35 mouse cellular contexts compared by ENCODE assay signal in genomic region chr19:10783168-10783567, GRCm38 (mm10). TPM values are rescaled to one million over a fixed set of nuclear protein-coding genes. Genes with fewer than 3 reads are reported as not detected.
A peak's percentile ranks its signal among the peaks of the same experiment; 100 is the strongest.
DNase-seq lines count a peak whose midpoint lies in the region; ATAC-seq and TF ChIP-seq lines count a peak whose summit lies in the region.
"Had no signal": no experiment of that assay in that cellular context is flagged by ENCODE, and none has a peak within 500 bp of the region (broad histone marks: within the 10 kb centered on the region; RNA-seq: fewer than 3 reads in every experiment).

No protein-coding gene starts in this region.

- TF ChIP-seq CTCF in embryonic fibroblast, embryonic 13.5 days (IDR thresholded peaks at IDR 0.05; ENCODE audit: borderline replicate concordance, insufficient read depth, low read length): no peak

- H3K4me1 ChIP-seq in embryonic fibroblast, embryonic 13.5 days (ENCODE audit: control insufficient read depth, insufficient read depth, low read length): peaks cover 23% of the 10 kb centered on the region
- H3K4me1 ChIP-seq: neural tube, embryonic 13.5 days had no signal

- no peak for ATAC-seq in megakaryocyte-erythroid progenitor cell, adult 5-6 weeks (replicated peaks; ENCODE audit: low FRiP score, low TSS enrichment, poor library complexity, severe bottlenecking)
- no peak for ATAC-seq in erythroid progenitor cell, adult 5-6 weeks (replicated peaks; ENCODE audit: low FRiP score, poor library complexity, severe bottlenecking)
- ATAC-seq: forebrain, embryonic 14.5 days had no signal

- no peak overlapping the region for H3K4me3 ChIP-seq in embryonic fibroblast, embryonic 13.5 days (ENCODE audit: insufficient read depth, low read length)
- H3K4me3 ChIP-seq: embryonic facial prominence, embryonic 10.5 days; embryonic facial prominence, embryonic 15.5 days; hindbrain, embryonic 13.5 days; limb, embryonic 10.5 days; limb, embryonic 15.5 days; myocyte; neural tube, embryonic 13.5 days had no signal

- peak; percentile 30 for DNase-seq in cerebellum, adult 9-11 months
- no peak for DNase-seq in cerebellum, postnatal 4 days (ENCODE audit: low spot score in 2 of 2)
- peak; percentile 67 for DNase-seq in CD4-positive helper T cell, adult 2 months (ENCODE audit: low read depth, low spot score)
- peak; percentile 61 for DNase-seq in thymus, postnatal 14 days
- DNase-seq in Muller cell, postnatal 12 days (ENCODE audit: inconsistent ontology term): no peak
- DNase-seq: adrenal gland, postnatal 10 days; cerebellum, adult 9-10 months; gastrocnemius, postnatal 36 days; heart, adult 18-20 months; heart, postnatal 36 days; kidney, adult 11 months; kidney, postnatal 14 days; lung, adult 2 months; lung, postnatal 10 days; right cerebral cortex, postnatal 4 days had no signal

- H3K27ac ChIP-seq in embryonic fibroblast, embryonic 13.5 days (ENCODE audit: insufficient read depth, low read length): peak overlapping the region; percentile 90; the same call in 1 of the 2 replicates
- H3K27ac ChIP-seq: embryonic facial prominence, embryonic 10.5 days; embryonic facial prominence, embryonic 15.5 days; hindbrain, embryonic 13.5 days; limb, embryonic 10.5 days; limb, embryonic 15.5 days; liver, embryonic 14.5 days; macrophage; neural tube, embryonic 13.5 days had no signal

- TF ChIP-seq POLR2A in embryonic fibroblast, embryonic 13.5 days (IDR thresholded peaks at IDR 0.05; ENCODE audit: low read depth, low read length): no peak

RNA-seq across cellular contexts. Expression of gene Cd5, which starts 44.4 kb away (rescaled TPM):
- polyA plus RNA-seq in embryonic fibroblast, embryonic 13.5 days (2011; ENCODE audit: insufficient read length, low read depth, missing spikeins): not detected in 2 replicates
- total RNA-seq in megakaryocyte-erythroid progenitor cell, adult 5-6 weeks (2014; fragmentation: Nextera tagmentation): 3.2 and 3.7 TPM in 2 replicates
- total RNA-seq in megakaryocyte-erythroid progenitor cell, adult 5-6 weeks (2017): not detected in 2 replicates
- 2.5 and 2.9 TPM in 2 replicates for total RNA-seq in erythroid progenitor cell, adult 5-6 weeks (2015; ENCODE audit: low replicate concordance)
- total RNA-seq in erythroid progenitor cell, adult 5-6 weeks (2017; ENCODE audit: low replicate concordance): 0.26 TPM in 1 of 2 replicates, not detected in the other
- total RNA-seq: ES-E14; layer of hippocampus, adult 18-20 months had no signal
- polyA plus RNA-seq: myocyte had no signal

RNA-seq across cellular contexts. Expression of gene Cd6, which starts 46.7 kb away (rescaled TPM):
- polyA plus RNA-seq in embryonic fibroblast, embryonic 13.5 days (2011; ENCODE audit: insufficient read length, low read depth, missing spikeins): not detected in 2 replicates
- 2.4 and 3.2 TPM in 2 replicates for total RNA-seq in megakaryocyte-erythroid progenitor cell, adult 5-6 weeks (2014; fragmentation: Nextera tagmentation)
- total RNA-seq in megakaryocyte-erythroid progenitor cell, adult 5-6 weeks (2017): not detected in 2 replicates
- total RNA-seq in erythroid progenitor cell, adult 5-6 weeks (2015; ENCODE audit: low replicate concordance): 1.8 and 2.9 TPM in 2 replicates
- 1.3 and 2.3 TPM in 2 replicates for total RNA-seq in erythroid progenitor cell, adult 5-6 weeks (2017; ENCODE audit: low replicate concordance)
- total RNA-seq: layer of hippocampus, postnatal 10 days; midbrain, postnatal 0 days had no signal
- polyA plus RNA-seq: embryonic facial prominence, embryonic 15.5 days; forebrain, embryonic 14.5 days; heart, embryonic 11.5 days; hindbrain, embryonic 13.5 days; limb, embryonic 10.5 days; limb, embryonic 15.5 days; liver, embryonic 14.5 days; midbrain, embryonic 11.5 days; myocyte; neural tube, embryonic 13.5 days; testis, adult 2 months had no signal

RNA-seq across cellular contexts. Expression of gene Slc15a3, which starts 56.4 kb away (rescaled TPM):
- 0.53 and 2.1 TPM in 2 replicates for polyA plus RNA-seq in embryonic fibroblast, embryonic 13.5 days (2011; ENCODE audit: insufficient read length, low read depth, missing spikeins)
- total RNA-seq in megakaryocyte-erythroid progenitor cell, adult 5-6 weeks (2014; fragmentation: Nextera tagmentation): 0.50 and 0.99 TPM in 2 replicates
- 0.56 TPM in 1 of 2 replicates, not detected in the other for total RNA-seq in megakaryocyte-erythroid progenitor cell, adult 5-6 weeks (2017)
- 1.8 and 3.8 TPM in 2 replicates for total RNA-seq in erythroid progenitor cell, adult 5-6 weeks (2015; ENCODE audit: low replicate concordance)
- total RNA-seq in erythroid progenitor cell, adult 5-6 weeks (2017; ENCODE audit: low replicate concordance): 2.4 TPM in 1 of 2 replicates, not detected in the other

Comparison
In these comparisons a context has a peak if more than half of its experiments do, and no peak if none do; other contexts are left out.
1. DNase-seq: peak in cerebellum, adult 9-11 months (single experiment), CD4-positive helper T cell, adult 2 months (single experiment) and thymus, postnatal 14 days (single experiment); none in cerebellum, postnatal 4 days (0 of 2) and Muller cell, postnatal 12 days (single experiment).